Mouse (Mus musculus) gastrocnemius, adult 2 months (tissue): ENCODE results near the gene Gm10643. TPM values are rescaled to one million over a fixed set of nuclear protein-coding genes. Genes with fewer than 3 reads are reported as not detected.

Experiments
- DNase-seq: peaks from one replicate; pipeline ENCODE4 v3.0.0; 2022
- H3K27ac ChIP-seq: fragments of 200-600 bp; 2 replicates; pipeline ENCODE4 v1.8.1; 2022; ENCODE audit warnings: mild to moderate bottlenecking
- H3K4me3 ChIP-seq: fragments of 200-600 bp; 2 replicates; pipeline ENCODE4 v1.8.1; 2022; ENCODE audit warnings: mild to moderate bottlenecking, moderate library complexity
- CTCF ChIP-seq: fragments of 200-600 bp; IDR thresholded peaks from 2 replicates; pipeline ENCODE4 v1.8.1; 2022; ENCODE audit warnings: antibody characterized with exemption, mild to moderate bottlenecking, moderate library complexity
- intact Hi-C: fragments of 180-260 bp; cut with DNase I; formaldehyde crosslinking; loops from one replicate; pipeline ENCODE4 v1.15.1; 2025
- total RNA-seq, 2 experiments: library from RNA; stranded (reverse); gene quantifications; 2 replicates each; pipeline ENCODE4 v1.2.3; 2021

The Gm10643 gene
- total RNA-seq, 2 experiments from 2014 or later, result 0.84 to 1.2 TPM

- DNase-seq, result no peak
- Histone ChIP-seq H3K4me3 (no peak overlapping the region), H3K27ac (no peak overlapping the region)
- TF ChIP-seq CTCF, result no peak
- intact Hi-C loops, result no loop called here
Observed at GRCm38 (mm10) chr8:84087821-84088220, 22.9 kb upstream of the Gm10643 start.

GRCm38 (mm10) chr8:84087156-84087555 is 22.2 kb upstream of the Gm10643 start:
- no peak overlapping the region for H3K4me3 ChIP-seq
- DNase-seq, result no peak
- intact Hi-C loops, result no loop called here
- no peak overlapping the region for H3K27ac ChIP-seq
- no peak for TF ChIP-seq CTCF

- H3K27ac ChIP-seq, result peak overlapping the region; percentile 55
- no peak for TF ChIP-seq CTCF
- intact Hi-C loops, result no loop called here
- H3K4me3 ChIP-seq, result no peak overlapping the region
- no peak for DNase-seq
Observed at GRCm38 (mm10) chr8:84084341-84085115, 19.6 kb upstream of the Gm10643 start.

GRCm38 (mm10) chr8:84083829-84084241 is 18.9 kb upstream of the Gm10643 start:
- intact Hi-C loops, result no loop called here
- Histone ChIP-seq H3K4me3 (no peak overlapping the region), H3K27ac (peak overlapping the region; percentile 55)
- peak; percentile 86 for DNase-seq
- TF ChIP-seq CTCF, result peak; percentile 37

- no peak for TF ChIP-seq CTCF
- no peak overlapping the region for H3K27ac ChIP-seq
- H3K4me3 ChIP-seq, result no peak overlapping the region
- DNase-seq, result peak; percentile 7
- intact Hi-C loops, result no loop called here
Observed at GRCm38 (mm10) chr8:84079206-84079605, 14.3 kb upstream of the Gm10643 start.

GRCm38 (mm10) chr8:84076849-84077248 is 11.9 kb upstream of the Gm10643 start:
- peak; percentile 54 for DNase-seq
- Histone ChIP-seq H3K27ac (peak overlapping the region; percentile 68), H3K4me3 (no peak overlapping the region)
- intact Hi-C loops, result no loop called here
- TF ChIP-seq CTCF, result no peak

- no peak; the same call in 1 of the 2 replicates for TF ChIP-seq CTCF
- no peak for DNase-seq
- intact Hi-C loops, result no loop called here
Observed at GRCm38 (mm10) chr8:84076412-84076811, 11.5 kb upstream of the Gm10643 start.

GRCm38 (mm10) chr8:84073230-84073976 is 8.5 kb upstream of the Gm10643 start:
- DNase-seq, result no peak
- intact Hi-C loops, result no loop called here
- TF ChIP-seq CTCF, result no peak
- Histone ChIP-seq H3K4me3 (no peak overlapping the region), H3K27ac (peak overlapping the region; percentile 62; the same call in 1 of the 2 replicates)

More at GRCm38 (mm10) chr8:84076412-84076811, 11.5 kb upstream of the Gm10643 start:
- Histone ChIP-seq H3K4me3 (no peak overlapping the region), H3K27ac (peak overlapping the region; percentile 68)

GRCm38 (mm10) chr8:84072321-84072720 is 7.4 kb upstream of the Gm10643 start:
- H3K4me3 ChIP-seq, result no peak overlapping the region
- peak overlapping the region; percentile 62 for H3K27ac ChIP-seq
- TF ChIP-seq CTCF, result no peak
- intact Hi-C loops, result no loop called here
- no peak for DNase-seq

- no peak for TF ChIP-seq CTCF
- H3K27ac ChIP-seq, result peak overlapping the region; percentile 62
- no peak overlapping the region for H3K4me3 ChIP-seq
- no peak for DNase-seq
- intact Hi-C loops, result no loop called here
Observed at GRCm38 (mm10) chr8:84071921-84072320, 7.0 kb upstream of the Gm10643 start.

GRCm38 (mm10) chr8:84070667-84071066 is 5.7 kb upstream of the Gm10643 start:
- H3K27ac ChIP-seq, result peak overlapping the region; percentile 85
- TF ChIP-seq CTCF, result no peak
- intact Hi-C loops, result no loop called here
- H3K4me3 ChIP-seq, result no peak overlapping the region
- peak; percentile 54 for DNase-seq

- no peak for TF ChIP-seq CTCF
- intact Hi-C loops, result no loop called here
- no peak for DNase-seq
- Histone ChIP-seq H3K4me3 (no peak overlapping the region), H3K27ac (peak overlapping the region; percentile 85)
Observed at GRCm38 (mm10) chr8:84070241-84070640, 5.3 kb upstream of the Gm10643 start.

- no peak for TF ChIP-seq CTCF
- intact Hi-C loops, result loop anchor here (5.0 kb wide), 2 partner anchors 33 to 57 kb away; partner anchors contain the start of genes 2210011C24Rik and Dcaf15
- DNase-seq, result no peak
- no peak overlapping the region for H3K4me3 ChIP-seq
- H3K27ac ChIP-seq, result peak overlapping the region; percentile 85
Observed at GRCm38 (mm10) chr8:84069750-84070149, 4.8 kb upstream of the Gm10643 start.
